Mouse (Mus musculus): ENCODE measurements around the gene Trp53inp2. TPM values are rescaled to one million over a fixed set of nuclear protein-coding genes. Genes with fewer than 3 reads are reported as not detected.
A peak's percentile ranks its signal among the peaks of the same experiment; 100 is the strongest.

Gene Trp53inp2
- total RNA-seq, 2 experiments from 2014 or later = 334 to 391 TPM

DNA sequence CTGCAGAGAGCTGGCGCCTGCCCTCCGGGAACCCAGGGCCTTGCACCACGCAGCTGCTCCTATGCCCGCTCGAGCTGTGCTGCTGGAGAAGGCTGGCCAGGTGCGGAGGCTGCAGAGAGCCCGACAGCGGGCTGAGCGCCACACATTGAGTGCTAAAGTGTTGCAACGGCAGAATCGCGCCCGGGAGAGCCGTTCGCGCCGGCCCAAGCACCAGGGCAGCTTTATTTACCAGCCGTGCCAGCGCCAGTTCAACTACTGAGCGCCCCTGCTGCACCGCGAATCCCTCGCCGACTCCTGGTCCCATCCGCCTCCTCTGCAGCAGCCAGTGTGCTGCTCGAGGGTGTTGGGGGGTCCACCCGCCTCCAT is 5.7 kb downstream of the Trp53inp2 start:
- Histone ChIP-seq H3K4me3 (peak overlapping the region; percentile 45), H3K27ac (peak overlapping the region; percentile 100)
- DNase-seq = peak; percentile 81
- no peak for TF ChIP-seq CTCF (IDR thresholded peaks at IDR 0.05)
- intact Hi-C loops (cut with DNase I) = loop anchor here (2.0 to 5.0 kb wide), 2 partner anchors 149 to 178 kb away; partner anchors contain the start of gene Dynlrb1

- no peak for TF ChIP-seq CTCF (IDR thresholded peaks at IDR 0.05)
- H3K4me3 ChIP-seq = no peak overlapping the region; the same call in 1 of the 2 replicates
- intact Hi-C loops (cut with DNase I) = loop anchor here (2.0 to 5.0 kb wide), 2 partner anchors 150 to 178 kb away; partner anchors contain the start of gene Dynlrb1
- no peak for DNase-seq
- H3K27ac ChIP-seq = peak overlapping the region; percentile 100
These were observed 6.2 kb downstream of the Trp53inp2 start for GRCm38 (mm10) chr2:155387052-155387451.

- Histone ChIP-seq H3K4me3 (peak overlapping the region; percentile 17), H3K27ac (peak overlapping the region; percentile 100)
- intact Hi-C loops (cut with DNase I) = loop anchor here (5.0 kb wide), 1 partner anchor 151 kb away; the partner anchor contains the start of gene Dynlrb1
- no peak for TF ChIP-seq CTCF (IDR thresholded peaks at IDR 0.05)
- DNase-seq = peak; percentile 68
These were observed 7.7 kb downstream of the Trp53inp2 start for GRCm38 (mm10) chr2:155388573-155388972.

GRCm38 (mm10) chr2:155394586-155394985 is 13.7 kb downstream of the Trp53inp2 start:
- H3K4me3 ChIP-seq = no peak overlapping the region
- DNase-seq = no peak
- H3K27ac ChIP-seq = peak overlapping the region; percentile 56
- intact Hi-C loops (cut with DNase I) = no loop called here
- TF ChIP-seq CTCF (IDR thresholded peaks at IDR 0.05) = no peak

GRCm38 (mm10) chr2:155400276-155400675 is 19.4 kb downstream of the Trp53inp2 start:
- TF ChIP-seq CTCF (IDR thresholded peaks at IDR 0.05) = no peak
- Histone ChIP-seq H3K4me3 (no peak overlapping the region), H3K27ac (peak overlapping the region; percentile 62)
- no peak for DNase-seq
- intact Hi-C loops (cut with DNase I) = no loop called here

DNA sequence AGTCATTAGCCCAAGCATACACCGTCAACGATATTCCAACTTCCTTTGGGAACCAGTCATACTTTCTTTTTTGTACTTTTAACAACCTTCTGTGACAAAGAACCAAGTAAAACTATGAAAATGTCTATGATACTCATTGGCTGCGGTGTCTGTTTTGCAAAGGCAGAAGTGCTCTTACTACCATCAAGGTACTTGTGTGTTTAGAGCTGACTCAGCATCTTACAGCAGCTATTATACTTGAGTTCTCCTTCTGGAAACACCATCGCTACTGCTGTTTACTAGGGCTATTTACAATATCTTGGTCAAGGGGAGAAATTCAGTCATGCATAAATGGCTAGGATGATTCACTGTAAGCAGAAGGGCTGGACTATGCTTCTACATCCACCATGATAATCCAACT is 21.1 kb downstream of the Trp53inp2 start:
- no peak overlapping the region for H3K4me3 ChIP-seq
- intact Hi-C loops (cut with DNase I) = no loop called here

DNA sequence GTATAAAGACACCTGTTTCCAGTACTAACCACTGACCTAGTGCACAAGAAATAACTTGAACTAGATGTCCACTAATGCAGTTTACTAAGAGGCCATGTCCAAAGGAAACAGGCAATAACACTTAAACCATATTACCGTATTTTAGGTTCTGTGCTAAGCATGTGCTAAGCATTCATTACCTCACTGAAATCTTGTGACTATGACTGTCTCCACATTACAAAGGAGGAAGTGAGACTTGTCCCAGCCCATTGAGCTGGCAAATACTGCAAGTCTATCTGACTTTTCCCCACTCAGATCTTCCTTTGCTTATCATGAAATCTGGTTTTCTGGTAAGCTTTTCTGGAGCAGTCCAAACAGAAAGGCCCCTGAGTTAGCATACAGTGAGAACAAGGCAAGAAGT is 23.8 kb downstream of the Trp53inp2 start:
- no peak for DNase-seq
- H3K4me3 ChIP-seq = no peak overlapping the region
- intact Hi-C loops (cut with DNase I) = no loop called here
- H3K27ac ChIP-seq = no peak overlapping the region
- no peak for TF ChIP-seq CTCF (IDR thresholded peaks at IDR 0.05)

More for the DNA sequence above, 21.1 kb downstream of the Trp53inp2 start:
- no peak overlapping the region for H3K27ac ChIP-seq
- no peak for TF ChIP-seq CTCF (IDR thresholded peaks at IDR 0.05)
- no peak for DNase-seq

DNA sequence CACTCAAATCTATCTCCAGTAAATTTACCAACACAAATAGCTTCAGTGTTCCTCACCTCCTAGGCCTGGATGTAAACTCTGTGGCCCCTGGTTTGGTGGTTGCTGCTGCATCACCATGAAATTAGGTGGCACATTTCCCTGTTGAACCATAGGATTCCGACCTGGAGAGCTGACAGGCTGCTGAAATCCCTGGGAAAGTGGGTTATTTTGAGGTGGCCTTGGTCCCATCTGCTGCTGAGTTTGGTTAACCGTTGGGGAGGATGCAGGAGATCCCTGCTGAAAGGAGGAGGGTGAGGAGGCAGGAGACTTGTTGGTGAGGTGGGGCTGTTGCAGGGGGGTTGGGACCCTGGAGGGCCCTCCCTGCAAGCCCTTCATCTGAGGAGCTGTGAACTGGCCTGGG is 40.1 kb downstream of the Trp53inp2 start:
- Histone ChIP-seq H3K4me3 (no peak overlapping the region), H3K27ac (no peak overlapping the region)
- intact Hi-C loops (cut with DNase I) = no loop called here
- no peak for TF ChIP-seq CTCF (IDR thresholded peaks at IDR 0.05)
- no peak for DNase-seq

DNA sequence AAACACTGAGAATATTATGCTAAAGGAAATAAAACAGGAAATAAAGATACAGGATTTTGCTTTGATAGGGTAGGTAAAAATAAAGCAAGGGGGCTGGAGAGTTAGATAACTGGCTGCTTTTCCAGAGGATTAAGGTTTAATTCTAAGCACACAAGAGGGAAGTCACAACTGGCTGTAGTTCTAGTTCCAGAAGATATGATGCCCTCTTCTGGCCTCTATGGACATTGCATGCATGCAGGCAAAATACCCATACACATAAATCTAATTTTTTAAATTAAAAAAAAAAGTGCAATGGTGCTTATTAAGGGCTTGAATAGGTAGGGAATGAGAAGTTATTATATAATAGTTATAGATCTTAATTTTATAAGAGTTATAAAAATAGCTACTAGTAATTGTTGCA is 55.6 kb downstream of the Trp53inp2 start:
- no peak overlapping the region for H3K4me3 ChIP-seq
- TF ChIP-seq CTCF (IDR thresholded peaks at IDR 0.05) = peak; percentile 72
- intact Hi-C loops (cut with DNase I) = loop anchor here (5.0 kb wide), 1 partner anchor 229 kb away; no protein-coding TSS in a partner anchor
- H3K27ac ChIP-seq = no peak overlapping the region
- no peak for DNase-seq

Small RNA genes within 50 kb of the gene (microRNA-seq; reads per million reads assigned to microRNA genes)
- not detected for gene Mir695

Other genes with a start within 250 kb of the Trp53inp2 start
- gene Itch, start 247.6 kb upstream of the Trp53inp2 start, total RNA-seq (2021) = 10 to 100 TPM; 20.1 to 21.6 TPM
- gene Dynlrb1, start 144.5 kb upstream of the Trp53inp2 start, total RNA-seq (2021) = 100 to 1,000 TPM; 100 to 128 TPM
- 100 to 1,000 TPM; 267 to 277 TPM for gene Map1lc3a, start 104.8 kb upstream of the Trp53inp2 start, total RNA-seq (2021)
- gene Pigu, start 23.6 kb upstream of the Trp53inp2 start, total RNA-seq (2021) = 10 to 100 TPM; 23.8 to 24.7 TPM
- gene Ncoa6, start 92.8 kb downstream of the Trp53inp2 start, total RNA-seq (2021) = 10 to 100 TPM; 16.3 to 18.7 TPM
- gene Acss2, start 136.9 kb downstream of the Trp53inp2 start, total RNA-seq (2021) = 10 to 100 TPM; 29.7 to 53.7 TPM
- under 1 TPM; 0.53 to 0.71 TPM for gene Ggt7, start 137.2 kb downstream of the Trp53inp2 start, total RNA-seq (2021)
- gene Gss, start 211.8 kb downstream of the Trp53inp2 start, total RNA-seq (2021) = 1 to 10 TPM; 5.7 to 6.4 TPM
- gene Myh7b, start 230.2 kb downstream of the Trp53inp2 start, total RNA-seq (2021) = 1 to 10 TPM; 5.1 to 9.8 TPM

All from gastrocnemius, adult 2 months (tissue).